Mouse (Mus musculus) retina, postnatal 7 days (tissue): ENCODE results near the gene Satb1.

Experiments used
- DNase-seq: peaks from one replicate; pipeline ENCODE4 v3.0.0-alpha.2; 2012; ENCODE audit warnings: low read depth, low spot score

Gene Satb1

GRCm38 (mm10) chr17:51777813-51778212, 55.3 kb downstream of the Satb1 start:
- DNase-seq, result no peak

- DNase-seq, result no peak
Measured at GRCm38 (mm10) chr17:51775070-51775881, 57.8 kb downstream of the Satb1 start.

GRCm38 (mm10) chr17:51763600-51763999, 69.5 kb downstream of the Satb1 start:
- no peak for DNase-seq

GRCm38 (mm10) chr17:51762503-51762902, 70.6 kb downstream of the Satb1 start:
- DNase-seq, result no peak

- DNase-seq, result no peak
Measured at GRCm38 (mm10) chr17:51760997-51761655, 72.0 kb downstream of the Satb1 start.

DNA sequence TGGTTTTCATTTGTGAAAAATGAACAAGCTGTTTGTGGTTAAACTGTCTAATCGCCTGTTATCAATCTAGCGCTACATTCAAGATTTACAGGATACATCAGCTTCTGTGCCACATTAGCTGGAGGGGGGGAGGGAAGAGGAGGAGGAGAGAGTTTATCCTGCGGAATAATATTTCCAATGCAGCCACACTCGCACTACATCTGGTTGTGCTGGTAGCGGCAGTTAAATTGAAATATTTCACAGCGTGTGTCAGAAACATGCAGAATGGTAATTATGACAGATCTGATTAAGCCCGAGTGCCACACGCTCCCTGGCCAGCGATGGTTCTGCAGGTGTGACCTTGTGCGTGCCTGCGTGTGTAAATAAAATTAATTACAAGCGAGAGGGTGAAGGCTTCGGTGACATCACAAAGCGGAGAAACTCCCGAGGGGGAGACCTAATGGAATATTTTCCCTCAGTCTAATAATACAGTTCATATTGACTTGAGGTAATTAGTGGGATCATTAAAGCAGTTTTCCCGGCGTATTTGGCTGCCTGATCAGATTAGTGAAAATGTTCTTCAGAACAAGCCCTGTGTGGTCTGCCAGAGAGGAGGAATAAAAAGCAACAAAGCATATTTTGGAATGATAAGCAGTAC, 72.7 kb downstream of the Satb1 start:
- DNase-seq, result no peak

GRCm38 (mm10) chr17:51759509-51759908, 73.6 kb downstream of the Satb1 start:
- no peak for DNase-seq

DNA sequence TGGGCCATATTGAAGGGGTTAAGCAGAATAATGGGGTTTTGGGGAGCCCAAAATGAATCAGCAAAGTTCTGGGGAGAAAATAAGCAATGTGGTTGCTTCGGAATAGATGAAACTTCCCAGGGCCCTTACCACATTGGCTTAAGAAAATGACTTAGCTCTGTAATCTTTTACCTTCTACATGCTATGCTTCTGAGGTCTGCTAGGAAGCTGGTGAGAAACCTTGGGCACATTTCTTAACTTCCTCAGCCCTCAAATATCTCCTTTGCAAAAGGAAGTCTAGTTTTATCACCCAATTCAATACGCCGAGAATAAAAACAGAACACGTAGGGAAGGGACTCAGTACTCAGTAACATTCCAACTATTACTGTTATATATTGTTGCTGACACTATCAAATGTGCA, 80.9 kb downstream of the Satb1 start:
- DNase-seq, result no peak

DNA sequence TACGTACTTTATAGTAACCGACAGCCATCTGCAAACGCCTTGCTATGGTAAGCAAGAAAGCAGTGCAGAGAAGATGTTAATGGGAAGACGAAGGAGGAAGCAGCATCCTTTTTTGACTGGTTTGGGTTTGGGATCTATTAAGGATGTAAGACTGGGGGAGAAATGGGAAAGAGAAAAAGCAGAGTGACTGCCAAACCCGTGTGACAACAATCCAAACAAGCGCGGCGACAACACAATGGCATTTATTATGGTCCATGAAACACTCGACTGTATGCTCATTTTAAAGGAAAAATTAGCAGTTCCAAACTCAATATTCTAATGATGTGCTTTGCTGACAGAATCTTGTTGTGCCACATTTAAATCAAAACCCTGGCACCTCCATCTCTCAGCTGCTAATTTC, 85.9 kb downstream of the Satb1 start:
- DNase-seq, result no peak

GRCm38 (mm10) chr17:51742502-51742901, 90.6 kb downstream of the Satb1 start:
- DNase-seq, result no peak

- no peak for DNase-seq
Measured at GRCm38 (mm10) chr17:51741126-51741525, 92.0 kb downstream of the Satb1 start.

DNA sequence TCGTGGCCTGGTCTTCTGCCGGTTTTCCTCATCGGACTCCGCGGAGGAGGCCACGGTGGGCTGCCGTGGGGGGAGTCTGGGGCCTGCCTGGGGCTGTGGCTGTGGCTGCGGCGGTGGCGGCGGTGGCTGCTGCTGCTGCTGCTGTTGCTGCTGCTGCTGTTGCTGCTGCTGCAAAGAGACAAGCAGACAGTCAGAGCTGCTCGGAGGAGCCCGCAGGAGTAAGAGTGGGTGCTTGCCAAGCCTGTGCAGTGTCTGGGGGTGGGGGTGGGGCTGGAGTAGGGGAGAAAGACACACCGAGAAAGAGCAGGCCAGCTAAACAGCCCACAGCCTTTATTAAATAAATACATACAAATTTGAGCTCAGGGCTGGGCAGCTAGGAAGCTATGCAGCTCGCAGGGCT, 92.8 kb downstream of the Satb1 start:
- no peak for DNase-seq

DNA sequence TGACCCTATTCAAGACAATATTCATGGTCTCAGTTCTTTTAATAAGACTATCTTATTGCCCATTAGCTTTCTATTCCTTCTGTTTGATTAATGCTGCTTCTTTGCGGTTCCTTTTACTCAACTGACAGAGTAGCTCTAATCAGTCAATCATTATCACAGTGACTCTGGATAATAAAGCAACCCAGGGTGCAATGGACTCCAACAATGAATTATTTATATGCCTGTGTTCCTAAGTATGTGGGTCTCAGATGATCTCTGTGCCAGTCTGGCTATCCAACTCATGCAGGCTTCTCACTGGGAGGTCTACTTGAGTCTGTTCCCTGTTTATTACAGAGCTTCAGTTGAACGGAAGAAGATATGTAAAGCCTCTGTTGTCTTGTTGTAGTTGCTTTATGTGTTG, 108.6 kb downstream of the Satb1 start:
- DNase-seq, result no peak

DNA sequence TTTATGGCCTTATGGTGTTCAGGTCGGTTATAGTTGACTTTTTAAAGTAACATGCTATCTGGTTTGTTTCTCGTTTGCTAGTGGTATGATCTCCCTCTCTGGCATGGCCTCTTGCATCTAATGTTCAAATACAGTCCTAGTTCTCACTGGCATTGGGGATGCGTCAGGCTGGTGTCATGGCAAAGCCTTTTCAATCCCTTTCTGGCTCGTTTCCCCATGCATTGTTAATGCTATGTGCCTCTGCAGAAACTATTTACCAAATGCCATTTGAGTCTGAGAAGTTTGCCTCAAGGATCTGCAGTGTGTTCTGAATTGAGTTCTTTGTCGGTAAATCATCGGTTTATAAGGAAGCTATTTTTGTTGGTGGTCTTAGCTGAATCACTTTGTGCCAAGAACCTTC, 137.4 kb downstream of the Satb1 start:
- no peak for DNase-seq

GRCm38 (mm10) chr17:51695271-51695670, 137.8 kb downstream of the Satb1 start:
- no peak for DNase-seq

DNA sequence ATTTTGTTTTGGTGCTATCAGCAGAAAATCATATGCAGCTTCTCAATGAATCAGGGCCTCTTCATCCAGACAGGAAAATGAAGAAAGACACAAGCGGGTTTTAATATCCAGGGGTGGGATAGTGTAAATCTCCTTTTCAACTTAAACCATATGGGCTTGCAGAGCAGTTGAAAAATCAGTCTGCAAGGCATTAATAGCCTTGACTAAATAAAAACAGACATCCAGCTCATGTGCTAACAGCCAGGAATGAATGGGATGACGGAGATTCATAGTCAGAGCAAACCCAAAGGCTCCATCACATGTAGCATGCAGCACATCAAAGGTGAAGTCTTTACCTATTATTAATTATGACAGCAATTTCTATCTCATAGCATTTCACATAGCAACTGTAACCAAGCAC, 142.6 kb downstream of the Satb1 start:
- DNase-seq, result no peak

- no peak for DNase-seq
Measured at GRCm38 (mm10) chr17:51687226-51687625, 145.9 kb downstream of the Satb1 start.
